In the genomic region with DNA sequence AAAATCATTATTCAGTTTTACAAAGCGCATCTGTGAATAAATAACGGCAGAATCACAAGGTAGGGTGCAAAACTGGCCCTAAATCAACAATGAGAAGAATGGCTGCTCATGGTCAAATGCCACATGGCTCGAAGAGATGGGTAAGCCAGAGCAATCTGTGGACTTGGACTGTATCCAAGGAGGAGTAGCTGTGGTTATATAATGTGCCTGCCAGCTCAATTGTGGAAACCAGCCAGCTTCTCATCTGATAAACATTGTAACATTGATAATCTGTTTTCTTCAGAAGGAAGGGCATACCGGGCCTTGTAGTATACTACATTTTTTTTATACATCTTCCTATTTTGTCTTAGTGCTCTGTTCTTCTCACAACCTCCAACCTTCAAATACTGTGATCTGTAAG, we compare ENCODE assay signal across 9 mouse cellular contexts. TPM values are rescaled to one million over a fixed set of nuclear protein-coding genes. Genes with fewer than 3 reads are reported as not detected.
A peak's percentile ranks its signal among the peaks of the same experiment; 100 is the strongest.
DNase-seq lines count a peak whose midpoint lies in the region; ATAC-seq lines count a peak whose summit lies in the region.
"Had no signal": no experiment of that assay in that cellular context is flagged by ENCODE, and none has a peak within 500 bp of the region (broad histone marks: within the 10 kb centered on the region; RNA-seq: fewer than 3 reads in every experiment).

No protein-coding gene starts in this region.

- peaks cover 15% of the 10 kb centered on the region; the same call in 1 of the 2 replicates for H3K36me3 ChIP-seq in intestine, embryonic 15.5 days
- H3K36me3 ChIP-seq in intestine, embryonic 16.5 days (ENCODE audit: control insufficient read depth, insufficient read depth, low read length), result peaks cover 9% of the 10 kb centered on the region; the same call in 1 of the 2 replicates

- no peak overlapping the region for H3K4me2 ChIP-seq in intestine, embryonic 15.5 days (replicated peaks)
- H3K4me2 ChIP-seq in intestine, embryonic 16.5 days (ENCODE audit: low read depth, low read length), result no peak overlapping the region
- H3K4me2 ChIP-seq: limb, embryonic 13.5 days had no signal

- no peaks in the 10 kb centered on the region for H3K27me3 ChIP-seq in intestine, embryonic 15.5 days (replicated peaks)
- H3K27me3 ChIP-seq in intestine, embryonic 16.5 days (replicated peaks; ENCODE audit: control insufficient read depth, insufficient read depth, low read length), result no peaks in the 10 kb centered on the region
- H3K27me3 ChIP-seq: limb, embryonic 13.5 days had no signal

- H3K4me1 ChIP-seq in intestine, embryonic 15.5 days (replicated peaks), result peaks cover 3% of the 10 kb centered on the region; the same call in 1 of the 2 replicates
- no peaks in the 10 kb centered on the region; the same call in 1 of the 2 replicates for H3K4me1 ChIP-seq in intestine, embryonic 16.5 days (ENCODE audit: control insufficient read depth, insufficient read depth, low read length)
- H3K4me1 ChIP-seq: limb, embryonic 13.5 days had no signal

- no peak overlapping the region for H3K9ac ChIP-seq in intestine, embryonic 15.5 days
- H3K9ac ChIP-seq in intestine, embryonic 16.5 days (ENCODE audit: low read depth, low read length), result no peak overlapping the region
- H3K9ac ChIP-seq: limb, embryonic 13.5 days had no signal

- no peak overlapping the region for H3K4me3 ChIP-seq in intestine, embryonic 15.5 days (replicated peaks)
- H3K4me3 ChIP-seq in intestine, embryonic 16.5 days (ENCODE audit: low read length), result no peak overlapping the region
- H3K4me3 ChIP-seq: limb, embryonic 13.5 days had no signal

- no peak overlapping the region for H3K27ac ChIP-seq in intestine, embryonic 15.5 days
- H3K27ac ChIP-seq in intestine, embryonic 16.5 days (ENCODE audit: low read length), result no peak overlapping the region
- H3K27ac ChIP-seq: limb, embryonic 13.5 days had no signal

- DNase-seq in 3T3-L1 (ENCODE audit: low read depth, low spot score), result peak; percentile 42
- DNase-seq in Muller cell, postnatal 12 days (ENCODE audit: inconsistent ontology term), result peak; percentile 76
- DNase-seq in thymus, postnatal 4 days, result no peak
- DNase-seq in B cell, adult 2 months, result no peak
- no peak for DNase-seq in embryo, embryonic 10.5 days (ENCODE audit: low spot score)

- no peaks in the 10 kb centered on the region for H3K9me3 ChIP-seq in intestine, embryonic 15.5 days
- H3K9me3 ChIP-seq in intestine, embryonic 16.5 days (ENCODE audit: control insufficient read depth, low read length), result no peaks in the 10 kb centered on the region

- ATAC-seq in intestine, embryonic 15.5 days, result peak; percentile 25; the same call in 1 of the 2 replicates
- ATAC-seq in intestine, embryonic 16.5 days, result no peak
- peak; percentile 67 for ATAC-seq in common myeloid progenitor, adult 5-6 weeks (replicated peaks; ENCODE audit: low read depth, poor library complexity, severe bottlenecking)

- 68% methylated on average over 4 of the region's 4 CpGs for WGBS in intestine, embryonic 15.5 days
- WGBS in intestine, embryonic 16.5 days, result 64% methylated on average over 4 of the region's 4 CpGs

RNA-seq across cellular contexts. Expression of gene Usp38, which starts 31.9 kb away (rescaled TPM):
- 15.2 and 16.9 TPM in 2 replicates for polyA plus RNA-seq in intestine, embryonic 15.5 days (2015; fragmentation: Nextera tagmentation; extraction: Ambion mirVana)
- polyA plus RNA-seq in intestine, embryonic 16.5 days (2015; fragmentation: Nextera tagmentation; extraction: Ambion mirVana), result 14.0 and 15.0 TPM in 2 replicates
- total RNA-seq in common myeloid progenitor, adult 5-6 weeks (2017), result 34.3 and 41.6 TPM in 2 replicates

Comparison
In these comparisons a context has a peak if more than half of its experiments do, and no peak if none do; other contexts are left out.
1. DNase-seq: peak in 3T3-L1 (single experiment) and Muller cell, postnatal 12 days (single experiment); none in thymus, postnatal 4 days (single experiment), B cell, adult 2 months (0 of 2) and embryo, embryonic 10.5 days (single experiment).